Mouse (Mus musculus) heart, adult 2 months (tissue): ENCODE results near the gene Nampt.

Experiments used
- CTCF ChIP-seq: fragments of 200-600 bp; IDR thresholded peaks from 2 replicates; pipeline ENCODE4 v1.8.1; 2022; ENCODE audit warnings: antibody characterized with exemption, mild to moderate bottlenecking, moderate library complexity
- POLR2A ChIP-seq: fragments of 200-500 bp; IDR thresholded peaks from 2 replicates; pipeline ENCODE4 v1.6.1; 2011; ENCODE audit warnings: mild to moderate bottlenecking, low read depth, low read length, control low read depth; ENCODE audit not compliant: insufficient read depth

DNA sequence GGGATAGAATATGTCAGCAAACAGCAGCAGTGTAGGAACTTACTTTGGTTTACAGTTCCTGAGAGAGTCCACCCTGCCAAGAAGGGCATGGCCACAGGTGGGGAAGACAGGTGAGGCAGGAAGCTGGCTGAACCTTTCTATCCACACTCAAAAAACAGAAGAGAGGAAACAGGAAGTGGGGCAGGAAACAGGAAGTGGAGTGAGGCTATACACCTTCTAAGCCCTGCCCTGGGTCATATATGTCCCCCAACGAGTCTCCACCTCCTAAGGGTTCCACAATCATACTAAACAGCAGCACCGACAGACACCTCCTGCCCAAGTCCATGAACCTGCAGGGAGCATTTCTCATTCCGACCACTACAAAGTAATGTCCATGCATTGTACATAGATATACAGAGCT, 81.7 kb downstream of the Nampt start:
- no peak for TF ChIP-seq CTCF
- TF ChIP-seq POLR2A = no peak
